Mouse (Mus musculus): Measurements from ENCODE around the gene Etl4. TPM values are rescaled to one million over a fixed set of nuclear protein-coding genes. Genes with fewer than 3 reads are reported as not detected.
"Not testable (repeated sequence)": the region's sequence is repeated elsewhere in the genome, so short reads cannot be mapped to it uniquely, and the experiment has no call there.

The Etl4 gene
- polyA plus RNA-seq, 1 experiment from 2014 or later, result 15.3 TPM

DNA sequence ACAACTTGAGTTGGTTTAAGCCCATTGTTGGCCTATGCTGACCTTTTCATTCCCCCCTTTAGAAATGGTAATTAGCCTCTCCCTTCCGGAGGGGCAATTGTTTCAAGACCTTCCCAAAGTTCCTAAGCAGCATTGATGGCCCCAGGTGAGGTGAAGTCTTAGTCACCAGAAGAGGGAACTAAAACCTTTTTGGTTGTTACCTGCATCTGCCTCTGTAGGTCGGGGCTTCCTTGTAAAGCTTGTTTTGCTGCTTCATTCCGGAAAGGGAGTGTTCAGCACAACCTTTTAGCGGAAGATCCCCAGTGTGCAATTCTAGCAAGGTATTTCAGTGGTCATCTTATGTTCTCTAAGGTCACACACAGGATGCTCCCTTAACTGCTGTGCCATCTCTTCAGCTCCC lies 759.8 kb downstream of the Etl4 start:
- 67% methylated on average over 4 of the region's 4 CpGs for WGBS
- Histone ChIP-seq H3K27ac (ENCODE audit: low read depth, low read length) (no peak overlapping the region), H3K4me3 (ENCODE audit: low read depth, low read length) (no peak overlapping the region), H3K27me3 (ENCODE audit: control insufficient read depth, insufficient read depth, low read length) (no peaks in the 10 kb centered on the region), H3K9ac (ENCODE audit: low read length) (no peak overlapping the region), H3K4me1 (ENCODE audit: control insufficient read depth, insufficient read depth, low read length) (no peaks in the 10 kb centered on the region), H3K9me3 (ENCODE audit: control insufficient read depth, low read length) (no peaks in the 10 kb centered on the region), H3K36me3 (ENCODE audit: control insufficient read depth, insufficient read depth, low read length) (no peaks in the 10 kb centered on the region), H3K4me2 (no peak overlapping the region)
- ATAC-seq (ENCODE audit: low FRiP score), result no peak
- DNase-seq (ENCODE audit: low spot score, missing footprints), result peak; percentile 71

DNA sequence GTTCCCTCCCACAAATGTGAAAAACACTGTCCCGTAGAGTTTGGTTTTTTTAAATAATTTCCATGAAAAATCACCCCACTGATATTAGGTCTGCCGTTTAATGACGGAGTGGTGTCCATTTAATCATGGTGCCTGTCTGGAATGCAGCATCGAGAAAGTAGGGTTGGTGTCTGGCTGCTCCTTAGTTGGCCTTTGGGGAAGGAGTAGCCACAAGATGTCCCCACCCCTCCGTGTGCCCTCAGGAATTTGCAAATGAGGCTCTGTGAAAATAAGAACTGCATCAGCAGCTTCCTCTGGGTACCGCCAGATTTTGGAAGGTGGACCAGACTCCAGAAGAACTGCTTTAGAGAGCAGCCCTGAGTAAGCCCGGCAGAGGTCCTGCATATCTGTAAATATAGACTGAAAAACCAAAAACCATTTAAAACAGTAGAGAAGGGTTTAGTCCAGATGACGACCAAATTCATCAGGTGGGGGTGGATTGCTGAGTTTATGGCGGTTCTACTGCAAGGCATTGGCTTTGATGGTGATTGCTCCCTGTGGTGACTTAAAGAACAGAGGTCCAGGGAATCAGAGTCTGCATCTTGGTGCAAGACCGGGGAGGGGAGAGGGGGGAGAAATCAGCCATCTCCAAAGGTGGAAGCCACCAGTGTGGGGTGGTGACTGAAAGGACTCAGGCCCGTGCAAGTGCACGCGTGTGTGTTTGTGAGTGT lies 762.1 kb downstream of the Etl4 start:
- H3K9me3 ChIP-seq (ENCODE audit: control insufficient read depth, low read length), result no peaks in the 10 kb centered on the region
- DNase-seq (ENCODE audit: low spot score, missing footprints), result no peak
- no peaks in the 10 kb centered on the region for H3K36me3 ChIP-seq (ENCODE audit: control insufficient read depth, insufficient read depth, low read length)
- no peak overlapping the region for H3K4me3 ChIP-seq (ENCODE audit: low read depth, low read length)
- no peak overlapping the region for H3K27ac ChIP-seq (ENCODE audit: low read depth, low read length)
- H3K4me1 ChIP-seq (ENCODE audit: control insufficient read depth, insufficient read depth, low read length), result no peaks in the 10 kb centered on the region
- no peak overlapping the region for H3K4me2 ChIP-seq
- H3K27me3 ChIP-seq (ENCODE audit: control insufficient read depth, insufficient read depth, low read length), result no peaks in the 10 kb centered on the region
- 71% methylated on average over 13 of the region's 13 CpGs for WGBS
- no peak for ATAC-seq (ENCODE audit: low FRiP score)
- H3K9ac ChIP-seq (ENCODE audit: low read length), result no peak overlapping the region

DNA sequence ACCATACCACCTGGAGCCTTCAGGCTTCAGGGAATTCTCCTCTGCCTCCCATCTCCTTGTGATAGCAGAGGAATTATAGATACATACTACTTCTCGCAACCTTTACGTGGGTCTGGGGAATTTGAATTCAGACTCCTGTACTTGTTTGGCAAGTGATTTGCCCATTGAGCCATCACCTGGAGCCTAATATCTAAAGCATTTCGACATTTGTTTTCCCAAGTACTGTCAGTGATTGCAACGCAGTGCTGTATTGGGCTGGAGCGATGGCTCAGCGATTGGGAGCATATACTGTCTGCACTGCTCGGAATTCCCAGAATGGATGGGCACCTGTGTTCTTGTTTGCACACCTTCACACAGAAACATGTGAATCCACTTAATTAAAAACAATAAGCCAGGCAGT lies 762.7 kb downstream of the Etl4 start:
- Histone ChIP-seq H3K4me2 (no peak overlapping the region), H3K27ac (ENCODE audit: low read depth, low read length) (no peak overlapping the region), H3K27me3 (ENCODE audit: control insufficient read depth, insufficient read depth, low read length) (no peaks in the 10 kb centered on the region), H3K9ac (ENCODE audit: low read length) (no peak overlapping the region), H3K4me1 (ENCODE audit: control insufficient read depth, insufficient read depth, low read length) (no peaks in the 10 kb centered on the region), H3K4me3 (ENCODE audit: low read depth, low read length) (no peak overlapping the region), H3K36me3 (ENCODE audit: control insufficient read depth, insufficient read depth, low read length) (no peaks in the 10 kb centered on the region), H3K9me3 (ENCODE audit: control insufficient read depth, low read length) (no peaks in the 10 kb centered on the region)
- WGBS, result 96% methylated on average over 7 of the region's 7 CpGs
- no peak for ATAC-seq (ENCODE audit: low FRiP score)
- DNase-seq (ENCODE audit: low spot score, missing footprints), result no peak

DNA sequence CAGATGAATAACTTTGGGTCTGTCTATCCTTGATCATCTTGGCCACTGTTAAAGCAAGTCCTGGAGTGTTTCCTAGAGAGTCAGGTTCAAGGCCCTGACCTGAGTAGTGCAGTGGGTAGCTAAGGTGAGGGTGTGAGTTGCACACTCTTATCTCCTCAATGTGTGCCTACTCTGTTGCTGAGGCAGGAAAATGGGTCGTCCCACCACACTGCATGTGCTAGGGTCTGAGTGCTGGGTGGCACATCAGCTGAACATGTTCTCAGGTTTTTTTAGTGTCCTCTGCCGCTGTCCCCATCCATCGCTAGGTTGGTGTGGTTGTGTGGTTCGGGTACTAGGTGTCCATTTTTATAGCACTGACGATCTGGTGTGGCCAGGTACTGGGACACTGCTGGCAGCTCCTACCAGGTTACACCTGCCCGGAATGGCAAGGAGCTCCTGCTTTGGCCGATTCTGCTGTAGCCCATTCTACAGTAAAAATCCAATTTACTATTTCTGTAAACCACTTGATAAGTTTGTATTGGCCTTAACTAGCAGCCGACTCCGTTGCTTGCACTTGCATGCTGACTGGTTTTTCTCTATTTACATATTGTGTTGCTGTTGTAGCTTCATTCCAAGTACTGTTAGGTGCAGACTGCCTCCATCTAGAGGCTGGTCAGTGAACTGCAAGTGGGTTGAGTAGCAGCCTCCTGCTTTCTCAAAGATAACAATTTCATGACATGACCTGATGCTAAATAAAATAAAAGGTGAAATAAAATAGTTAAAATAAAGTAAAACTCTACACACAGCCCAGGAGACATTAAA lies 763.4 kb downstream of the Etl4 start:
- no peaks in the 10 kb centered on the region for H3K4me1 ChIP-seq (ENCODE audit: control insufficient read depth, insufficient read depth, low read length)
- no peak overlapping the region for H3K9ac ChIP-seq (ENCODE audit: low read length)
- no peaks in the 10 kb centered on the region for H3K9me3 ChIP-seq (ENCODE audit: control insufficient read depth, low read length)
- DNase-seq (ENCODE audit: low spot score, missing footprints) (peak; percentile 89), ATAC-seq (ENCODE audit: low FRiP score) (peak; percentile 73; the same call in 1 of the 2 replicates)
- no peaks in the 10 kb centered on the region for H3K36me3 ChIP-seq (ENCODE audit: control insufficient read depth, insufficient read depth, low read length)
- no peak overlapping the region for H3K4me2 ChIP-seq
- 74% methylated on average over 9 of the region's 9 CpGs for WGBS
- H3K27me3 ChIP-seq (ENCODE audit: control insufficient read depth, insufficient read depth, low read length), result no peaks in the 10 kb centered on the region
- H3K4me3 ChIP-seq (ENCODE audit: low read depth, low read length), result no peak overlapping the region
- no peak overlapping the region for H3K27ac ChIP-seq (ENCODE audit: low read depth, low read length)

DNA sequence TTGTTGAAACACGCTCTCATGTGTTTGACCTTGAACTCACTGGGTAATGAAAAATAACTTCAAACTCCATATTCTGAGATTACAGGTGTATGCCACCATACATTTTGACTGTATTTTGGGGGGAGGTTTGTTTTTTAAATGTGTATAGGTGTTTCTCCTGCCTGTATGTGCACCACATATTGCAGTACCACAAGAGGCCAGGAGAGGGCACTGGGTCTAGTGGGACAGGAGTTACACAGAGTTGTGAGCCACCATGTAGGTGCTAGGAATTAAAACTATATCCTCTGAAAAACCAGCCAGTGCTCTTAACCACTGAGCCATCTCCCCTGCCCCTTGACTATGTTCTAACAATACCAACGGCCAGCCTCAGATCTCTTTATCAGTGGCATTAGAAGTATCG lies 766.8 kb downstream of the Etl4 start:
- no peaks in the 10 kb centered on the region for H3K27me3 ChIP-seq (ENCODE audit: control insufficient read depth, insufficient read depth, low read length)
- H3K4me3 ChIP-seq (ENCODE audit: low read depth, low read length), result no peak overlapping the region
- H3K9ac ChIP-seq (ENCODE audit: low read length), result no peak overlapping the region
- no peaks in the 10 kb centered on the region for H3K9me3 ChIP-seq (ENCODE audit: control insufficient read depth, low read length)
- H3K4me1 ChIP-seq (ENCODE audit: control insufficient read depth, insufficient read depth, low read length), result no peaks in the 10 kb centered on the region
- no peak for DNase-seq (ENCODE audit: low spot score, missing footprints)
- 92% methylated on average over 3 of the region's 3 CpGs for WGBS
- H3K27ac ChIP-seq (ENCODE audit: low read depth, low read length), result no peak overlapping the region
- no peak for ATAC-seq (ENCODE audit: low FRiP score)
- no peaks in the 10 kb centered on the region for H3K36me3 ChIP-seq (ENCODE audit: control insufficient read depth, insufficient read depth, low read length)
- H3K4me2 ChIP-seq, result no peak overlapping the region

DNA sequence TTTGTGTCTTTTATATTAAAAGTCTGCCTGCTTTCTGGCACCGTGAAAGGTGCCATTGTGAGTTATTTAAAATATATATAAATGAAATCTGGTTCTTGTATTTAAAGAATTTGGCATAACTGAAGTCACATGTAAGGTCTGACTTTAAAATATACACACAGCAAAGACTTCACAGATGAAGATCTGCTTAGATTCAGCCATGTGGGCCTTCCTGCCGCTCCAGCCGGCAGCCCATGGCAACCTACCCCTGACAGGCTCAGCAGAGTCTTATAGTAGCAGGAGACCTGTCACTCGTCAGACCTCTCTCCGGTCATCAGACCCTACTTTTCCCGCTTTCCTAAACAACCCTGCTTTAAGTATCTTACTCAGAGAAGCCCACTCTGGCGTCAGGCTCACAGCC lies 769.2 kb downstream of the Etl4 start:
- WGBS, result 62% methylated on average over 7 of the region's 7 CpGs
- Histone ChIP-seq H3K27me3 (ENCODE audit: control insufficient read depth, insufficient read depth, low read length) (no peaks in the 10 kb centered on the region), H3K9ac (ENCODE audit: low read length) (no peak overlapping the region), H3K4me2 (no peak overlapping the region), H3K4me1 (ENCODE audit: control insufficient read depth, insufficient read depth, low read length) (no peaks in the 10 kb centered on the region), H3K4me3 (ENCODE audit: low read depth, low read length) (no peak overlapping the region), H3K27ac (ENCODE audit: low read depth, low read length) (no peak overlapping the region), H3K9me3 (ENCODE audit: control insufficient read depth, low read length) (no peaks in the 10 kb centered on the region), H3K36me3 (ENCODE audit: control insufficient read depth, insufficient read depth, low read length) (no peaks in the 10 kb centered on the region)
- DNase-seq (ENCODE audit: low spot score, missing footprints) (no peak), ATAC-seq (ENCODE audit: low FRiP score) (no peak)

DNA sequence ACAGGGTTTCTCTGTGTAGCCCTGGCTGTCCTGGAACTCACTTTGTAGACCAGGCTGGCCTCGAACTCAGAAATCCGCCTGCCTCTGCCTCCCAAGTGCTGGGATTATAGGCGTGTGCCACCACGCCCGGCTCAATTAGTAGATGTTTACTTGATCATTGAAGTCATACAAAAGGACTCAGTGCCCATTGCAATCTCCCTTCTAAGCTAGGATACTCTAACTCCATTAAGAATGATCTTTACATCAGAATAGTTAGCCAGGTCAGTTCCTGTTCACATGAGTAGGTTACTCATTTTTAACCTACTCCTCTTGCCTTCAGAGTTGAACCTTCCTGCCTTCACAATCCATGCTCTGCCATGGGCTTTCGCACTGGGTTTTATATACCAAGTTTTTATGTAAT lies 772.6 kb downstream of the Etl4 start:
- H3K4me2 ChIP-seq; H3K27ac ChIP-seq (ENCODE audit: low read depth, low read length); H3K27me3 ChIP-seq (ENCODE audit: control insufficient read depth, insufficient read depth, low read length); ATAC-seq (ENCODE audit: low FRiP score); H3K9me3 ChIP-seq (ENCODE audit: control insufficient read depth, low read length); H3K36me3 ChIP-seq (ENCODE audit: control insufficient read depth, insufficient read depth, low read length); DNase-seq (ENCODE audit: low spot score, missing footprints); H3K4me1 ChIP-seq (ENCODE audit: control insufficient read depth, insufficient read depth, low read length); H3K9ac ChIP-seq (ENCODE audit: low read length); H3K4me3 ChIP-seq (ENCODE audit: low read depth, low read length): not testable (repeated sequence)
- 84% methylated on average over 6 of the region's 6 CpGs for WGBS

DNA sequence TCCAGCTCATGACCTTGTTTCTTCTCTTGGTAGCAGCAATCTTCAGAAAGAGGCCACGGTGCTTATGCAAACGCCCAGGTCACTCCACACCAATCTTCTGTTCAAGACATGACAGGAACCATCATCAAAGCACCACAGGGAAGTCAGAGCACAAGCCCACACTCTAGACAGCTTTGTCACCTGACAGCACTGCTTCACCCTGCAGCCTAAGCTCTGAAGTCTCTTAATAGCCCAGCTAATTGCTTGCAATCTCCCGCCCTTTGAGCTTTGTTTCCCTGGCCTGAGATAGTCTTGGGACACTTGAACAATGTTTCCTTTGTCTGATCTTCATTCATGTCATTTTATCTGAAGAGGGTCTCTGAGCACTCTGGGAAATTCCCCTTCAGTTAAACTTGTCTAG lies 779.8 kb downstream of the Etl4 start:
- H3K27me3 ChIP-seq (ENCODE audit: control insufficient read depth, insufficient read depth, low read length), result no peaks in the 10 kb centered on the region
- H3K9ac ChIP-seq (ENCODE audit: low read length), result no peak overlapping the region
- no peaks in the 10 kb centered on the region for H3K4me1 ChIP-seq (ENCODE audit: control insufficient read depth, insufficient read depth, low read length)
- H3K9me3 ChIP-seq (ENCODE audit: control insufficient read depth, low read length), result no peaks in the 10 kb centered on the region
- no peak overlapping the region for H3K27ac ChIP-seq (ENCODE audit: low read depth, low read length)
- WGBS, result 54% methylated on average over 3 of the region's 3 CpGs
- no peak overlapping the region for H3K4me2 ChIP-seq
- no peaks in the 10 kb centered on the region for H3K36me3 ChIP-seq (ENCODE audit: control insufficient read depth, insufficient read depth, low read length)
- no peak overlapping the region for H3K4me3 ChIP-seq (ENCODE audit: low read depth, low read length)
- ATAC-seq (ENCODE audit: low FRiP score), result no peak
- DNase-seq (ENCODE audit: low spot score, missing footprints), result no peak

DNA sequence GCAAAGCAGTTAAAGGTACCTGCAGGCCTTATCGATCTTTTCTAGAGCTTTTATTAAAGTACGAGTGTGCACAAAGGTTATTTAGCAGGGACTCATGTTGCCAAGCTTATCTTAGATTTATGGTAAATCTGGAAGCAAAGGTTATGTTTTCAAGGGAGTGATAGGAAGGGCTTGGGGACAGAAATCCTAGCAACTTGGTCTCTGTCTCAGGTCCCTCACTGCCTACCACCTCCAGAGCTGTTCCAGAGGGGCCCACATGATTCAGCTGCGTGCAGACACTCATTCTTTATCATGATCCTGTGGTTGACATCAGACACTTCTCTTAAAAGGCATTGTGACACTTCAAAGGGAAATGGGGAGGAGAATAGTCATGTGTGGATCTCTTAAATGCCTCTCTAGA lies 783.3 kb downstream of the Etl4 start:
- no peak overlapping the region for H3K4me3 ChIP-seq (ENCODE audit: low read depth, low read length)
- no peak for DNase-seq (ENCODE audit: low spot score, missing footprints)
- H3K4me2 ChIP-seq, result no peak overlapping the region
- no peaks in the 10 kb centered on the region for H3K4me1 ChIP-seq (ENCODE audit: control insufficient read depth, insufficient read depth, low read length)
- no peaks in the 10 kb centered on the region for H3K27me3 ChIP-seq (ENCODE audit: control insufficient read depth, insufficient read depth, low read length)
- H3K27ac ChIP-seq (ENCODE audit: low read depth, low read length), result no peak overlapping the region
- no peak overlapping the region for H3K9ac ChIP-seq (ENCODE audit: low read length)
- no peaks in the 10 kb centered on the region for H3K36me3 ChIP-seq (ENCODE audit: control insufficient read depth, insufficient read depth, low read length)
- no peaks in the 10 kb centered on the region for H3K9me3 ChIP-seq (ENCODE audit: control insufficient read depth, low read length)
- no peak for ATAC-seq (ENCODE audit: low FRiP score)
- WGBS, result 93% methylated on average over 3 of the region's 3 CpGs
